Mouse (Mus musculus): ENCODE measurements around the gene Pkig.

The Pkig gene

DNA sequence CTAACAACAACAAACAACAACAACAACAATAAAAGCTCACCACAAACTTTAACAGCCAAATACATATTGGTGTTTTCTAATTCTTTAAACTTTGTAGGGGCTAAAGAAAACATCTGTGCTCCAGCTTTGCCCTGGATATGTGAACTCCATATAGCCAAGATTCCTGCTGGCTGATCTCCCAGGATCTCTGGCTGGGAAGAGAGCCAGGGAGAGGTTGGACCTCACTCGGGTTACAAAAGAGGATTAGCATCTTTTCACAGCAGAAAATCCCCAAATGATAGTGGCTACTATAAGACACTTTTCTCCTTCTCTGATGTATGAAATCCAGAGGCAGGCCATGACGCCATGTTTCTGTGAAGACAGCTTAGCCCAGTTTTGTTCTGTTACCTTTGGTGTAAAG lies 98.5 kb downstream of the Pkig start:
- peak; percentile 37 for DNase-seq (ENCODE audit: low spot score)

DNA sequence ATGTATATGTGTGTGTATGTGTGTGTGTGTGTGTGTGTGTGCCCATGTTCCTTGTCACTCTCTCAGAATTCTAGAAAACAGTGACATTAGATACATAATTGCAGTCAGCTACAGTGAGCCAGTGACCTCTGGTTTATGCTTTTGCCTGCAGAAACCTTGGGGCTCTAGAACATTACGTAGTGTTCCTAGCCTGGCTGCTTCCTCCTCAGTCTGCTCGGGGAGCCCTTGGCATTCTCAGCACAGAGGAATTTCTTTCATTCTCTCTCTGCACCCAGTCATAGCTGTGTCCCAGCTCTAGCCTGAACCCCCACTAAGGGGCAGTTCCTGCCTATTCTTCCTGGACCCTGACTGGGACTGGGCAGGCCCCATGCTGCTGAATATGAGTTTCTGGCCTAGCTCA lies 100.0 kb downstream of the Pkig start:
- no peak for DNase-seq (ENCODE audit: low spot score)

DNA sequence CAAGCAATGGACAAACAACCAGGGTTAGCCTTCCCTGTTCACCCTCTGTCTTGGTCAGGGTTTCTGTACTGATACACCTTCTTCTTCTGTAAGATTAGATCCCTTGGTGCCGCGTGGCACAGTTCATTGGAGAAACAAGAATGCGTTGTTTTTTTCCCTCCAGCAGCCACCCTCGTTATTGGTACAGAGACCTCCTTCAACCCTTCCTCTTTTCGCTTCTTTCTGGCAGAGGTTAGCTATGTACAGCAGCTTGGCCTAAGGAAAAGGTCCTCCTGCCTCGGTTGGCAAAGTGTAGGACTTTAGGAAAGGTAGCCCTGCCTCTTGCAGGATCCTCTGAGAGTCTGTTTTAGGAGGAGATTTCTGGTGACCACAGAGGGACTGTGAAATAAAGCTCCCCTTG lies 102.4 kb downstream of the Pkig start:
- no peak for DNase-seq (ENCODE audit: low spot score)

DNA sequence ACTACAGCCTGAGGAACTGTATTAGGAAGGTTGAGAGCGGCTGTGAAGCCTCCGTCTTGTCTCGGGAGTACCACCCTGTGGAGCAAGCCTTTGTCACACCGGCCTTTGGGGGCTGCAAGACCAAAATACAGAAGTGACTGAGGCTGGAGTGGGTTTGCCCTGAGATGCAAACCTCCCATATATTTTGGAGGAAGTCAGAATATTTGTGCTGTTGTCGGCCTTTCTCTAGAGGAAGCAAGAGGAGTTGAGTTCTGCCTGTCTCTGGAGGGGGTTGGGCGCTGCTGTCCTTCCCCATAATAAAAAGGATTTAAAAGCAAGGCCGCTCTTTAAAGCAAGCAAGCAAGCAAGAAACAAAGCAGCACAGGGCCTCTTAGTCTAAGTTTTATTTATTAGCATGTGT lies 103.2 kb downstream of the Pkig start:
- no peak for DNase-seq (ENCODE audit: low spot score)

DNA sequence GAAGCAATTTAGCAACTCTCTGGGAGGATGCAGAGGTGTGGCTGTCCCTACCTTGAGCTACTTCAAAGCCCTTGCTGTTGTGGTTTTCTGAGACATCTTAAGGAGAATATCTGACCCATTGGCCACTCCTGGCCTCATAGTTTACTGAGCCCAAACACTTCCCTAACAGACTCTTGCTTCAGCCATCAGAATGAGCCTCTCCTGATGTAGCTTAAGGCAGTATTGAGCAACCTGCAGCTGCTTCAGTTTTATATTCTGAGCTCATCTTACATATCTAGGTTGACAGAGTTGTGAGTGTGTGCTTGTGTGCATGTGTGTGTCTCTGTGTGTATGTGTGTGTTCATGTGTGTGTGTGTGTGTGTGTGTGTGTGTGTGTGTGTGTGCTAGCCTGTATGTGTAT lies 108.1 kb downstream of the Pkig start:
- no peak for DNase-seq (ENCODE audit: low spot score)

DNA sequence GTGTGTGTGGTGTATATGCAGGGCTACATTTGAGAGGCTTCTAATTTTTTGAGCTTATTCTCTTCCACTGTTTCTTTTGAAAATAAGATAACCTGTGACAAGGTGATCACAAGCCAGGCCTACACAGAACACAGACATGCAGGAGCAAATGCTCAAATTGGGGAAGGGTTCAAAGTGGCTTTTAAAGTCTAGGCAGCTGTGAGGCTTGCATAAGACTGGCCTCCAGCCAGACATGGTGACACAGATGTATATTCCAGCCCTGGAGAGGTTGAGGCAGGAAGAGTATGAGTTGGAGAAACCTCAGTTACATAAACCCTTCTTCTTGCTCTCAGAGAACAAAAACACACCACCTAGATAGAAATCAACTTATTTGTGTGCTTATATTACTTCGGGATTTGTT lies 108.7 kb downstream of the Pkig start:
- no peak for DNase-seq (ENCODE audit: low spot score)

DNA sequence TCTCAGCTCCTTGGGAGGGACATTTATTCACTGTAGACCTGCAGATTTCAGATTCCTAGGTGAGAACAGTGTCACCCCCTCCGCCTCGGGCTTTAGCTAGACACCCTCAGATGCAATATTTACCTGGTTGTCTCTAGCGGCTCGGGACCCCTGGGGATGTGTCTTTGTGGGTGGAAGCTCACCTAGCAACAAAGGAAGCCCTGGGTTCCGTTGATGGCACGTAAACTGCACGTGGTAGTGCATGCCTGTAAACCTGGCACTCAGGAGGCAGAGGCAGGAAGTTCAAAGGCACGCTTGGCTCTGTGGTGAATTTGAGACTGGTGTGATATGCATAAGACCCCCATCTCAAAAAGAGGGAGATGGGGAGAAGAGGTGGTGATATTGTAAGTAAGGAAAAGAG lies 112.5 kb downstream of the Pkig start:
- DNase-seq (ENCODE audit: low spot score), result no peak

Measured in lung, postnatal 25 days (tissue).